Mouse (Mus musculus): ENCODE measurements around the gene Olfr357.

Gene Olfr357

DNA sequence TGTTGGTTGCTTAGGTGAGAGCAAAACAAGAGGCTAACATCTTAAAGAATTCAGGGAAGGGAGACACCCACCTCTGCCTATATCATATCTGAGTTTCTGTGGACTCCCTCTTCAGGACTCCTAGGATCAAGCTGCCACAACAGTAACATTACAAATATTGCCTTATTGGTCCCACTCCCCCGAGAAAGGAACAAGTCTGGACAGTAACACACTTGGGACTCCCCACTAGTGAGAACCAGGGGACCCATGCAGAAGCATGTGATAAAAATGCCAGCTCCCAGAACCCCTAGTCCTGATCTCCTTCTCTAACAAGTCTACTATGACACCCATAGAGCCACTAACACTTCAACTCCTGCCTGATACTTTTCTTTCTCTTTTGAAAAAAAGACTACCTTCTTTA lies at the start of gene Olfr357:
Olfr357 (plus strand) TSS at position 301 of the 400 bp plus-strand sequence.
- TF ChIP-seq GATA4 (IDR thresholded peaks at IDR 0.05; ENCODE audit: insufficient replicate concordance, low read length), result no peak

DNA sequence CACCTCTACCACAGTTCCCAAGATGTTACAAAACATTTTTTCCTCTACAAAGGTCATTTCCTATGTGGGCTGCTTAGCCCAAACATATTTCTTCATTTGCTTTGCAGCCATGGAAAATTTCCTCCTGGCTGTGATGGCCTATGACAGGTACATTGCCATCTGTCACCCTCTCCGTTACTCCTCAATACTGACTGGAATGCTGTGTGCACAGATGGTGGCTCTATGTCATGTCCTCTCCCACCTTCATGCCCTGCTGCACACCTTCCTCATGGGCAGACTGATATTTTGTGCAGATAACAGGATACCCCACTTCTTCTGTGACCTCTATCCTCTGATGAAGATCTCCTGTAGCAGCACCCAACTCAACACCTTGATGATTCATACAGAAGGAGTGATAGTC lies 3.4 kb downstream of the Olfr357 start:
- TF ChIP-seq GATA4 (IDR thresholded peaks at IDR 0.05; ENCODE audit: insufficient replicate concordance, low read length), result no peak

DNA sequence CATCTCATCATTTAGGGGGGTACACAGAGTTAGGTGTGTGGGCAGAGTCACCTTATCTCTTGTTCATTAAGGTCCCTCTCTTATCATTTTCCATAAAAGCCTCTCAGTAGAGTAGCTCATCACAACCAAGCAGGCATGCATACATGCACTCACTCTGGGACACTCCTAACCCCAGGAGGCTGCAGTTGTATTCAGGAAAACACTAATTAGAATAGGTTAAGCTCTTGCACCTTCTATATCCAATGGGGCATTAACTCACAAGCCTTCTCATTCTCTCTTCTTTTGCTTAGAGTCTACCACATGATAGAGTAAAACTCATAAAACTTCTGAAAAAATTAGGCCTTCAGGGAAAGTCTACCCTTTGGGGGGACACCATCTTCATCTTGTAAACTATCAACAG lies 15.6 kb downstream of the Olfr357 start, which contains the start of gene Olfr358:
Olfr358 (minus strand) TSS at position 101 of the 400 bp plus-strand sequence.
- no peak for TF ChIP-seq GATA4 (IDR thresholded peaks at IDR 0.05; ENCODE audit: insufficient replicate concordance, low read length)

All from liver, adult (tissue).